Mouse (Mus musculus): ENCODE results near the gene Fam83f. TPM values are rescaled to one million over a fixed set of nuclear protein-coding genes. Genes with fewer than 3 reads are reported as not detected.

Gene Fam83f
- total RNA-seq, 2 experiments from 2014 or later: 0.20 to 0.22 TPM

- intact Hi-C loops (cut with DNase I): no loop called here
- DNase-seq: no peak
Measured at GRCm38 (mm10) chr15:80660963-80661362, 10.7 kb upstream of the Fam83f start.

GRCm38 (mm10) chr15:80664444-80664843, 7.2 kb upstream of the Fam83f start:
- intact Hi-C loops (cut with DNase I): no loop called here
- no peak for DNase-seq

GRCm38 (mm10) chr15:80672810-80673209, 1.2 kb downstream of the Fam83f start:
- no peak for DNase-seq
- intact Hi-C loops (cut with DNase I): no loop called here

- intact Hi-C loops (cut with DNase I): no loop called here
- DNase-seq: no peak
Measured at GRCm38 (mm10) chr15:80673337-80674095, 1.9 kb downstream of the Fam83f start.

- no peak for DNase-seq
- intact Hi-C loops (cut with DNase I): no loop called here
Measured at GRCm38 (mm10) chr15:80674700-80675099, 3.1 kb downstream of the Fam83f start.

- intact Hi-C loops (cut with DNase I): no loop called here
- no peak for DNase-seq
Measured at GRCm38 (mm10) chr15:80679515-80680215, 8.0 kb downstream of the Fam83f start.

GRCm38 (mm10) chr15:80680347-80681030, 8.8 kb downstream of the Fam83f start:
- intact Hi-C loops (cut with DNase I): no loop called here

GRCm38 (mm10) chr15:80681466-80681881, 9.8 kb downstream of the Fam83f start:
- DNase-seq: no peak
- intact Hi-C loops (cut with DNase I): no loop called here

More at GRCm38 (mm10) chr15:80680347-80681030, 8.8 kb downstream of the Fam83f start:
- DNase-seq: no peak

GRCm38 (mm10) chr15:80682343-80682742, 10.7 kb downstream of the Fam83f start:
- DNase-seq: no peak
- intact Hi-C loops (cut with DNase I): no loop called here

- no peak for DNase-seq
- intact Hi-C loops (cut with DNase I): no loop called here
Measured at GRCm38 (mm10) chr15:80683151-80683550, 11.5 kb downstream of the Fam83f start.

- DNase-seq: no peak
- intact Hi-C loops (cut with DNase I): no loop called here
Measured at GRCm38 (mm10) chr15:80683990-80684389, 12.3 kb downstream of the Fam83f start.

GRCm38 (mm10) chr15:80684786-80685602, 13.3 kb downstream of the Fam83f start:
- intact Hi-C loops (cut with DNase I): no loop called here
- no peak for DNase-seq

GRCm38 (mm10) chr15:80685603-80685895, 13.9 kb downstream of the Fam83f start:
- intact Hi-C loops (cut with DNase I): no loop called here
- no peak for DNase-seq

- no peak for DNase-seq
- intact Hi-C loops (cut with DNase I): no loop called here
Measured at GRCm38 (mm10) chr15:80688536-80688935, 16.9 kb downstream of the Fam83f start.

GRCm38 (mm10) chr15:80693492-80693891, 21.8 kb downstream of the Fam83f start:
- intact Hi-C loops (cut with DNase I): loop anchor here (5.0 to 10.0 kb wide), 2 partner anchors 56 to 599 kb away; partner anchors contain the start of genes Rpl3 and Syngr1
- no peak for DNase-seq

GRCm38 (mm10) chr15:80694125-80694910, 22.7 kb downstream of the Fam83f start:
- intact Hi-C loops (cut with DNase I): loop anchor here (2.0 to 10.0 kb wide), 4 partner anchors 57 to 600 kb away; partner anchors contain the start of genes Rpl3 and Syngr1
- DNase-seq: no peak

- peak in 1 of 2 experiments; percentile 2 for DNase-seq
- intact Hi-C loops (cut with DNase I): loop anchor here (10.0 kb wide), 1 partner anchor 603 kb away; the partner anchor contains the start of genes Rpl3 and Syngr1
Measured at GRCm38 (mm10) chr15:80697564-80697963, 25.9 kb downstream of the Fam83f start.

GRCm38 (mm10) chr15:80701481-80702257, 30.0 kb downstream of the Fam83f start:
- intact Hi-C loops (cut with DNase I): loop anchor here (5.0 kb wide), 1 partner anchor 409 kb away; no protein-coding TSS in a partner anchor
- DNase-seq: no peak

GRCm38 (mm10) chr15:80702910-80703309, 31.3 kb downstream of the Fam83f start:
- DNase-seq: no peak
- intact Hi-C loops (cut with DNase I): loop anchor here (5.0 kb wide), 1 partner anchor 411 kb away; no protein-coding TSS in a partner anchor

Data from gastrocnemius, postnatal 36 days (tissue).